Mouse (Mus musculus): Measurements from ENCODE around the gene Zdhhc1.

Gene Zdhhc1

GRCm38 (mm10) chr8:105496439-105497180, at the start of gene Zdhhc1:
Gene Zdhhc1 (minus strand): TSS chr8:105496902.
- DNase-seq (ENCODE audit: low spot score in 2 of 2), result peak; percentile 72 to 85

DNA sequence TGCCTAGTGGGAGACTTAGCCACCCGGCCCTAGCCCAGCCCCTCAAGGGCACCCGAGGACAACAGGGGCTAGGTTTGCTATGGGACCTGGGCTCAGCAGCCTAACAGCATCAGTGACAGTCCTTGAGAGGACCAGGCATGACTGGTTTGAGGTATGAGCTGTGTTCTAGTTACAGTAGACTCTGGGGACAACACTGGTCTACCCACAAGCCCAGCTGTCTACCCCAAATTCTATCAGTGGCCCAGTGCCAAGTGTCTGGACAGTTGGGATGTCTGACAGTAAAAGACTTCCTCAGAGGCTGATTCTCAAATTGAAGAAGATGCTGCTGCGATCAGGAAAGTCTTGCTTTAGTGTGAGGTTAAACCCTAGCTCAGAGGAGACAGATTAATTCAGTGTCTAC, 48.5 kb upstream of the Zdhhc1 start:
- DNase-seq (ENCODE audit: low spot score in 2 of 2), result no peak

DNA sequence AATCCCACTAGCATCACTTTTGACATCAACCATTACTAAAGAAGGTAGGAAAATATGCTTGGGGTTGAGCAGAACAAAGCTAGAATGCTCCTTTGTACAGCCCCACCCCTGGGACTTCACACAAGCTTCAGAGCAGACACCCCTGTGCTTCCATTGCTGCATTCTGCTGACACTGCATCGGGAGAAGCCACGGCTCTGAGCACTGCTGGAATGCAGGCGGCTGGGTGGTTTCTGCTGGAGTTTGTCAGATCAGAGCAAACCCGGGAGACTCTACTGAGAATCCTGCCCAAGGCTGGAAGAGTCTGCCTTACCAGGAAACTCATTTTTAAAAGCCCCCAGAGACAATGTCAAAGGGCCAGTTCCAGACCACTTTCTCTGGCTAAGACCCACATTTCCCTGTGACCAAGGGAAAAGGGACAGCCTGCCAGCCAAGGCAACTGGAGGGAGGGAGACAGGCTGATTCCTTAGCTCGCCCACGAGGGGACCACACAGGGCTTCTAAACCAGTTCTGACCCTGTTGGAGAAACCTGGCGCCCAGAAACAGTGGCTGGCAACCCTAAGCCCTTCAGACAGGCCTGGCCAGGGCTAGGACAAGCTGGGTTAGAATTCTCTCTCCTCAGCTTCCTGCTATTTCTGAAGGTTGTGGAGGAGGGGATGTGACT, 48.0 kb upstream of the Zdhhc1 start:
- DNase-seq (ENCODE audit: low spot score in 2 of 2), result no peak

GRCm38 (mm10) chr8:105543703-105544102, 47.0 kb upstream of the Zdhhc1 start:
- no peak for DNase-seq (ENCODE audit: low spot score in 2 of 2)

GRCm38 (mm10) chr8:105542808-105543207, 46.1 kb upstream of the Zdhhc1 start:
- no peak for DNase-seq (ENCODE audit: low spot score in 2 of 2)

- DNase-seq (ENCODE audit: low spot score in 2 of 2), result no peak
Measured at GRCm38 (mm10) chr8:105542032-105542656, 45.4 kb upstream of the Zdhhc1 start.

DNA sequence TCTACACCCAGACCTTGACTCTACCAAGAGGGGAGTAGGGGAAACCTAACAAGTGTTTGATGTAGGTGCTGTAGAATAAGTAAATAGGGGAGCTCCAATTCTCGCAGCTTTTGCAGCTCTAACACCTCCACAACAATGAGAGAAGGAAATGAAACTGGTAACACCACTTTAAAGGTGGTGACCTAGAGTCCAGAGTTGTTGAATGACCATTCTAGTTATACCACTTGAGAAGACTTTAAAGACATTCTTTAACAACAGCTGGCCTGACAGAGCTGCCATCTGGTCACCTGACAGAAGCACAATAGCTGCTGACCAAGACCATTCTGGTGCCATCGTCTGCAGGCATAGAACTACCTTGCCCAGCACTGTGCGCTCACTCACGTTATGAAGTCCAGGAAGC, 42.2 kb upstream of the Zdhhc1 start:
- no peak for DNase-seq (ENCODE audit: low spot score in 2 of 2)

- DNase-seq (ENCODE audit: low spot score in 2 of 2), result no peak
Measured at GRCm38 (mm10) chr8:105537011-105537677, 40.4 kb upstream of the Zdhhc1 start.

GRCm38 (mm10) chr8:105536546-105536945, 39.8 kb upstream of the Zdhhc1 start:
- no peak for DNase-seq (ENCODE audit: low spot score in 2 of 2)

- DNase-seq (ENCODE audit: low spot score in 2 of 2), result peak in 1 of 2 experiments; percentile 70
Measured at GRCm38 (mm10) chr8:105533892-105534329, 37.2 kb upstream of the Zdhhc1 start.

- DNase-seq (ENCODE audit: low spot score in 2 of 2), result no peak
Measured at GRCm38 (mm10) chr8:105533439-105533838, 36.7 kb upstream of the Zdhhc1 start.

- no peak for DNase-seq (ENCODE audit: low spot score in 2 of 2)
Measured at GRCm38 (mm10) chr8:105531774-105532173, 35.1 kb upstream of the Zdhhc1 start.

GRCm38 (mm10) chr8:105529271-105529670, 32.6 kb upstream of the Zdhhc1 start:
- DNase-seq (ENCODE audit: low spot score in 2 of 2), result no peak

DNA sequence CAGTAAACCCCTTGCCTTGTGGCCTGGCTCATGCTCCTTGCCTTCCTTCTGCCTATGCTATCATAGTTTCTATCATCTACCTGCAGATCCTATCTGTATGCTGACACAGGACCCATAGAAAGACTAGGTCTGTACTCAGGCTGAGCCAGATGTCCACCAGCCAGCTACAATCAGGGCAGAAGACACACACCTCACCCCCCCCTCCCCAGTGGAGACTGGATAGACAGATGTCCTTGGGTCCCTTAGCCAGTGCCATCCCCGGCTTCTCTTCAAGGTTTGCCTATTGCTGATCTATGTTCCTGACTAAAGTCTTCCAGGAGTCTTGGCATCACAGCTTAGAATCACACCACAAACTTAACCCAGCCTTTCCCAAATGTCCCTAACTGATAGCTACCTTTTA, 31.5 kb upstream of the Zdhhc1 start:
- DNase-seq (ENCODE audit: low spot score in 2 of 2), result no peak

DNA sequence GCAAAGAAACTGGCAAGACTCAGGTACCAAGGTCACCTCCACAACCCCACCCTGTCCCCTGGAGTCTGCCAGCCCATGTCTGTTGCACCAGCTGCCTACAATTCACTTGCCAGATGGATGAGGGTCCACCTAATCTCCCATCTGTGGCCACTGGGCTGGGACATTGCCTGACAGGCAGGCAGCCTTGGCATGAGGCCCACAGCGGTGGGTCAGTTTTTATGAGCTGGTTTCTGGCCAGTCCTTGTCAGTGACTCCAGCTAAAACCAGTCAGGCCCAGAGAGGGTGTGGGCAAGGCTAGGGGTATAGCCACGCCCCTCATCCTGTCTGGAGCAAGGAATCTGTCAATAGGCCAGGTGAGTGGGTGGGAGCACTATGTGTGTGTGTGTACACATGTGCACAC, 30.4 kb upstream of the Zdhhc1 start:
- no peak for DNase-seq (ENCODE audit: low spot score in 2 of 2)

DNA sequence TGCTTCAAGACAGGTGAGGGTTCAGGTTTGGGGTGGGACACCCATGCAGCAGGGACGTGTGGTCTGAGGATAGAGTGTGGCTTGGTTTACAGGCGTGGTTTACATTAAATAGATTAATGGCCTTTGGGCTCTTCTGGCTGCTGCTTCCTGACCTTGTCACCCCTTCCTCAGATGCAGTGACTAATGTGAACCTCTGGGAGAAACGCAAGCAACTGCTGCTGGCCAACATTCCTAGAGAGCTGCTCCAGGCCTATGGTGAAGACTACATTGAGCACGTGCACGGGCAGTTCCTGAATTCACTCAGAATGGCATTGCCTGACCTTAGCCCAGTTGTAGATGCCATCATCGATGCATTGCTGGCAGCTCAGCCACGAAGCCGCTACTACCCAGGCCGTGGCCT, 26.2 kb upstream of the Zdhhc1 start:
- no peak for DNase-seq (ENCODE audit: low spot score in 2 of 2)

- DNase-seq (ENCODE audit: low spot score in 2 of 2), result no peak
Measured at GRCm38 (mm10) chr8:105521995-105522769, 25.5 kb upstream of the Zdhhc1 start.

DNA sequence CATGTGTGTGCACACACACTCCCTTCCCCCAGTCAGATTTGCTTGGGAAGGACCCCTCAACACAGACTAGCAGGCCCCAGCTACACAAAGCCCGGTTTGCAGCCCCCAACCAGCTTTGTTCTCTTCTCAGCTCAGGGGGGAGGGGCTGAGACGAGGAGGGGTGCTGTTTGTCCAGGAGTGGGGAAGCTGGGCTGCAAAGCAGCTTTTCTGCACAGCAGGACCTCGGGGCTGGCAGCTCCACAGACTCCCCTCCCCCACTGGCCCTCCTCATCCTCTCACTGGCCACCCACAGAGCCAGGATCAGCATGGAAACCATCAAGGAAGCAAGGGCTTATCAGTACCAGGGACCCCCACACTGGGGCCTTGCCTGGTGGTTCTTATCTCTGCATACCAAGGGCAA, 24.4 kb upstream of the Zdhhc1 start:
- DNase-seq (ENCODE audit: low spot score in 2 of 2), result no peak

DNA sequence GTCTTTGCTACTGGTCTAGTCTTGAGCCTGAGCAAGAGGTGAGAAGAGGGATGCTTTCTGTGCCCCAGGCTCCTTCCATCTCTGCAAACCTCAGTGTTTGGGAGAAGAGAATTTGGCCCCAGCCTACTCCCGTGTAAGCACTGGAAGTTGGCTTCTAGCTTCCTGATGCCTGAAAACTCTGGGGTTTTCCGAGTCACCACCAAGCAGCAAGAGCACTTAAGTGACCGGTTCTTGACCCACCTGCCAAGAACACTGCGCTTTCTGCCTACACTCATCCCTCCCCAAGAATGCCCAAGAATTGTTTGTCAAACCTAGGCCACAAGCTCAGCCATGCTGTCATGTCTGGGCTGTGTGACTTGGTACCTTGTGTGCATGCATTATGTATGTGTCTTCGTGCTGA, 23.8 kb upstream of the Zdhhc1 start:
- no peak for DNase-seq (ENCODE audit: low spot score in 2 of 2)

DNA sequence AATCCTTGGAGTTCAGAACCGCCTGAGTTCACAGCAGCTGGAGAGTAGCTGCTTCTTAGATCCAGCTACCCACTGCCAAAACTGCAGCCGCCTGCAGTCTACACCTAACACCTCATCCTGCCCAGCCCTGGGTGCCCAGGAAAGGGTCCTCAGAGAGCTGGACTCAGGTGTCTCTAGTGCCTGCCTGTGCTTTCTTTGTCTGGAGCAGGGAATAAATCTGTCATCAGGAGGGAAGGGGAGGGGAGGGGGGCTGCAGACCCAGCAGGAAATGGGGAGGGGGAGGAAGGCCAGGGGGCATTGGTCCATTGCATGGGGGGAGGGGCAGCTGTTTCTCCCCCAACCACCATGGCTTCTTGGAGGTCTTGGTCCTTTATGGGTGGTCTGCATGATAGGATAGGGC, 22.9 kb upstream of the Zdhhc1 start:
- DNase-seq (ENCODE audit: low spot score in 2 of 2), result no peak

All from frontal cortex, postnatal 10 days (tissue).